Mouse (Mus musculus) left cerebral cortex, postnatal 4 days (tissue): ENCODE results near the gene Galns. TPM values are rescaled to one million over a fixed set of nuclear protein-coding genes. Genes with fewer than 3 reads are reported as not detected.

Experiments
- DNase-seq: peaks from one replicate; pipeline ENCODE4 v3.0.0-alpha.2; 2022
- intact Hi-C: fragments of 180-260 bp; cut with DNase I; formaldehyde crosslinking; loops from one replicate; pipeline ENCODE4 v1.15.1; 2025
- microRNA-seq: library from miRNA; unstranded; fragments of <30 nt; microRNA quantifications from one replicate; pipeline ENCODE4 v1.2.0, GENCODE M21; 2022
- total RNA-seq, 2 experiments: library from RNA; stranded (reverse); gene quantifications; 2 replicates each; pipeline ENCODE4 v1.2.3; 2021

The Galns gene
- total RNA-seq, 2 experiments from 2014 or later = 10.3 to 10.7 TPM

GRCm38 (mm10) chr8:122547815-122548214 lies 63.4 kb downstream of the Galns start:
- intact Hi-C loops = no loop called here
- DNase-seq = no peak

- intact Hi-C loops = no loop called here
- DNase-seq = no peak
These were observed 64.3 kb downstream of the Galns start for GRCm38 (mm10) chr8:122546811-122547453.

- no peak for DNase-seq
- intact Hi-C loops = no loop called here
These were observed 65.1 kb downstream of the Galns start for GRCm38 (mm10) chr8:122546066-122546755.

- no peak for DNase-seq
These were observed 67.1 kb downstream of the Galns start for GRCm38 (mm10) chr8:122544138-122544537.

GRCm38 (mm10) chr8:122538310-122539076 lies 72.8 kb downstream of the Galns start:
- intact Hi-C loops = no loop called here
- no peak for DNase-seq

More at GRCm38 (mm10) chr8:122544138-122544537, 67.1 kb downstream of the Galns start:
- intact Hi-C loops = no loop called here

- no peak for DNase-seq
- intact Hi-C loops = no loop called here
These were observed 73.5 kb downstream of the Galns start for GRCm38 (mm10) chr8:122537812-122538211.

GRCm38 (mm10) chr8:122537033-122537432 lies 74.2 kb downstream of the Galns start:
- intact Hi-C loops = no loop called here
- DNase-seq = no peak

GRCm38 (mm10) chr8:122531312-122531711 lies 80.0 kb downstream of the Galns start:
- DNase-seq = no peak
- intact Hi-C loops = no loop called here

GRCm38 (mm10) chr8:122529159-122529558 lies 82.1 kb downstream of the Galns start:
- intact Hi-C loops = no loop called here
- no peak for DNase-seq

Small RNA genes within 50 kb of the gene (microRNA-seq; reads per million reads assigned to microRNA genes)
- gene Mir6396 = not detected

Other genes with a start within 250 kb of the Galns start
- gene Zc3h18, start 234.9 kb downstream of the Galns start, total RNA-seq = 10 to 100 TPM; 47.9 to 49.3 TPM
- under 1 TPM in 1 of 2 experiments, not detected in 1; 0.52 TPM for gene Il17c, start 189.4 kb downstream of the Galns start, total RNA-seq
- gene Cyba, start 178.5 kb downstream of the Galns start, total RNA-seq = 10 to 100 TPM in 1 of 2 experiments, 1 to 10 TPM in 1; 8.8 to 10.1 TPM
- gene Mvd, start 168.0 kb downstream of the Galns start, total RNA-seq = 10 to 100 TPM; 68.7 to 78.2 TPM
- not detected for gene Snai3, start 150.7 kb downstream of the Galns start, total RNA-seq
- gene Rnf166, start 135.4 kb downstream of the Galns start, total RNA-seq = 10 to 100 TPM; 21.8 to 24.1 TPM
- 10 to 100 TPM; 46.2 to 49.4 TPM for gene Ctu2, start 135.3 kb downstream of the Galns start, total RNA-seq
- gene Piezo1, start 60.1 kb downstream of the Galns start, total RNA-seq = 10 to 100 TPM; 19.9 to 20.6 TPM
- 1 to 10 TPM; 5.9 to 6.9 TPM for gene Cdt1, start 43.4 kb downstream of the Galns start, total RNA-seq
- gene Aprt, start 34.6 kb downstream of the Galns start, total RNA-seq = 100 to 1,000 TPM; 101 to 102 TPM
- gene Trappc2l, start 177 bp upstream of the Galns start, total RNA-seq = 10 to 100 TPM; 63.8 to 74.6 TPM
- gene Pabpn1l, start 11.3 kb upstream of the Galns start, total RNA-seq = not detected
- 10 to 100 TPM; 20.7 to 20.8 TPM for gene Cbfa2t3, start 87.6 kb upstream of the Galns start, total RNA-seq
- gene Acsf3, start 164.0 kb upstream of the Galns start, total RNA-seq = 10 to 100 TPM; 17.4 to 17.8 TPM
- 1 to 10 TPM; 1.2 to 1.7 TPM for gene Cdh15, start 236.5 kb upstream of the Galns start, total RNA-seq